Mouse (Mus musculus) olfactory bulb, adult 2 months (tissue): ENCODE results near the gene Mvb12b.

Experiments used
- CTCF ChIP-seq: fragments of 200-500 bp; IDR thresholded peaks from 2 replicates; pipeline ENCODE4 v1.5.1; 2012; ENCODE audit warnings: low read depth, mild to moderate bottlenecking, low read length, moderate library complexity; ENCODE audit not compliant: insufficient read depth
- POLR2A ChIP-seq: fragments of 200-500 bp; IDR thresholded peaks from 2 replicates; pipeline ENCODE4 v1.6.1; 2012; ENCODE audit warnings: mild to moderate bottlenecking, low read depth, low read length, moderate library complexity; ENCODE audit not compliant: insufficient read depth

- TF ChIP-seq POLR2A = no peak
- TF ChIP-seq CTCF = no peak
Measured at GRCm38 (mm10) chr2:33925288-33925687, 37.5 kb upstream of the Mvb12b start.
